Mouse (Mus musculus) midbrain, embryonic 14.5 days (tissue): ENCODE results near the gene Klhl21. TPM values are rescaled to one million over a fixed set of nuclear protein-coding genes. Genes with fewer than 3 reads are reported as not detected.

Experiments
- ATAC-seq: fragments of 200-750 bp; cut with Nextera tagmentation; 2 replicates; pipeline ENCODE4 v1.8.0; 2017; ENCODE audit warnings: moderate number of reproducible peaks, moderate library complexity; ENCODE audit not compliant: low FRiP score, low TSS enrichment
- DNase-seq: peaks from one replicate; pipeline ENCODE4 v3.0.0-alpha.2; 2015
- H3K27ac ChIP-seq: fragments of 300-500 bp; sonication (generic); replicated peaks from 2 replicates; pipeline ENCODE4 v1.5.1; 2014; ENCODE audit warnings: mild to moderate bottlenecking, low read depth, low read length, moderate library complexity
- H3K27me3 ChIP-seq: fragments of 300-500 bp; sonication (generic); 2 replicates; pipeline ENCODE4 v1.6.1; 2014; ENCODE audit warnings: low read length, control low read depth, mixed read lengths; ENCODE audit not compliant: control insufficient read depth, insufficient read depth
- H3K36me3 ChIP-seq: fragments of 300-500 bp; sonication (generic); 2 replicates; pipeline ENCODE4 v1.6.1; 2014; ENCODE audit warnings: low read length, control low read depth; ENCODE audit not compliant: control insufficient read depth, insufficient read depth
- H3K4me1 ChIP-seq: fragments of 300-500 bp; sonication (generic); 2 replicates; pipeline ENCODE4 v1.6.1; 2014; ENCODE audit warnings: mild to moderate bottlenecking, antibody characterized with exemption, low read length, control low read depth; ENCODE audit not compliant: control insufficient read depth, insufficient read depth
- H3K4me2 ChIP-seq: fragments of 300-500 bp; sonication (generic); 2 replicates; pipeline ENCODE4 v1.6.1; 2014; ENCODE audit warnings: mild to moderate bottlenecking, low read length, moderate library complexity
- H3K4me3 ChIP-seq: fragments of 300-500 bp; sonication (generic); replicated peaks from 2 replicates; pipeline ENCODE4 v1.5.1; 2014; ENCODE audit warnings: low read depth, low read length
- H3K9ac ChIP-seq: fragments of 300-500 bp; sonication (generic); replicated peaks from 2 replicates; pipeline ENCODE4 v1.6.1; 2014; ENCODE audit warnings: mild to moderate bottlenecking, low read length, moderate library complexity
- H3K9me3 ChIP-seq: fragments of 300-500 bp; sonication (generic); 2 replicates; pipeline ENCODE4 v1.6.1; 2016; ENCODE audit warnings: low read length, control low read depth, mixed read lengths; ENCODE audit not compliant: control insufficient read depth
- polyA plus RNA-seq: library from polyadenylated mRNA; unstranded; fragments of >200 nt; fragmentation: Nextera tagmentation; extraction: Ambion mirVana; gene quantifications from 2 replicates; pipeline ENCODE4 v1.2.1, GENCODE M21; 2014

Gene Klhl21
- polyA plus RNA-seq, 1 experiment from 2014 or later, result 1.6 TPM

- Histone ChIP-seq H3K4me3 (no peak overlapping the region), H3K9ac (no peak overlapping the region), H3K9me3 (no peaks in the 10 kb centered on the region), H3K27me3 (no peaks in the 10 kb centered on the region), H3K27ac (no peak overlapping the region), H3K36me3 (no peaks in the 10 kb centered on the region), H3K4me2 (no peak overlapping the region), H3K4me1 (peaks cover under 1% of the 10 kb centered on the region; the same call in 1 of the 2 replicates)
- DNase-seq, result no peak
- ATAC-seq, result no peak
Measured at GRCm38 (mm10) chr4:152067280-152067679, 58.7 kb downstream of the Klhl21 start.

Other genes starting within 250 kb of the Klhl21 start
- 157 and 164 TPM in 2 replicates for gene Camta1, start 146.9 kb upstream of the Klhl21 start, polyA plus RNA-seq
- gene Dnajc11, start 75.1 kb upstream of the Klhl21 start, polyA plus RNA-seq, result 69.2 and 75.2 TPM in 2 replicates
- 23.1 and 31.2 TPM in 2 replicates for gene Thap3, start 19.8 kb upstream of the Klhl21 start, polyA plus RNA-seq
- 16.9 and 19.0 TPM in 2 replicates for gene Phf13, start 12.5 kb upstream of the Klhl21 start, polyA plus RNA-seq
- 19.7 and 21.8 TPM in 2 replicates for gene Zbtb48, start 18.9 kb downstream of the Klhl21 start, polyA plus RNA-seq
- 1.2 and 1.3 TPM in 2 replicates for gene Tas1r1, start 29.8 kb downstream of the Klhl21 start, polyA plus RNA-seq
- 21.1 and 25.8 TPM in 2 replicates for gene Nol9, start 30.5 kb downstream of the Klhl21 start, polyA plus RNA-seq
- gene Plekhg5, start 63.7 kb downstream of the Klhl21 start, polyA plus RNA-seq, result 7.0 and 8.0 TPM in 2 replicates
- 0.54 and 1.2 TPM in 2 replicates for gene Tnfrsf25, start 107.1 kb downstream of the Klhl21 start, polyA plus RNA-seq
- gene Espn, start 143.6 kb downstream of the Klhl21 start, polyA plus RNA-seq, result not detected in 2 replicates
- gene Hes2, start 150.1 kb downstream of the Klhl21 start, polyA plus RNA-seq, result not detected in 2 replicates
- 276 and 368 TPM in 2 replicates for gene Acot7, start 169.3 kb downstream of the Klhl21 start, polyA plus RNA-seq